Mouse (Mus musculus) hindbrain, embryonic 10.5 days (tissue): ENCODE data around the gene Myo18b. TPM values are rescaled to one million over a fixed set of nuclear protein-coding genes. Genes with fewer than 3 reads are reported as not detected.

ENCODE experiments used
- DNase-seq: peaks from one replicate; pipeline ENCODE4 v3.0.0-alpha.2; 2017; ENCODE audit warnings: low spot score
- H3K27ac ChIP-seq: fragments of 300-500 bp; sonication (generic); 2 replicates; pipeline ENCODE4 v1.5.1; 2016; ENCODE audit warnings: mild to moderate bottlenecking, moderate library complexity
- H3K27me3 ChIP-seq: fragments of 300-500 bp; sonication (generic); 2 replicates; pipeline ENCODE4 v1.6.1; 2016; ENCODE audit warnings: mild to moderate bottlenecking; ENCODE audit not compliant: poor library complexity, insufficient read depth, severe bottlenecking
- H3K36me3 ChIP-seq: fragments of 300-500 bp; sonication (generic); 2 replicates; pipeline ENCODE4 v1.6.1; 2016; ENCODE audit warnings: mild to moderate bottlenecking, moderate library complexity
- H3K4me1 ChIP-seq: fragments of 300-500 bp; sonication (generic); replicated peaks from 2 replicates; pipeline ENCODE4 v1.6.1; 2016; ENCODE audit warnings: mild to moderate bottlenecking
- H3K4me3 ChIP-seq: fragments of 300-500 bp; sonication (generic); 2 replicates; pipeline ENCODE4 v1.5.1; 2016; ENCODE audit warnings: mild to moderate bottlenecking, moderate library complexity
- H3K9me3 ChIP-seq: fragments of 300-500 bp; sonication (generic); 2 replicates; pipeline ENCODE4 v1.6.1; 2016; ENCODE audit warnings: mild to moderate bottlenecking, moderate library complexity
- WGBS: fragments of 180-500 bp; shearing (Covaris S2); methylation state at CpG from one replicate; pipeline ENCODE4 v1.1.7; 2016; 5-methylcytosine and 5-hydroxymethylcytosine counted together
- polyA plus RNA-seq: library from polyadenylated mRNA; unstranded; fragments of >200 nt; fragmentation: Nextera tagmentation; extraction: Ambion mirVana; gene quantifications from 2 replicates; pipeline ENCODE4 v1.2.1, GENCODE M21; 2016

The Myo18b gene
- polyA plus RNA-seq, 1 experiment from 2014 or later: 0.65 TPM

DNA sequence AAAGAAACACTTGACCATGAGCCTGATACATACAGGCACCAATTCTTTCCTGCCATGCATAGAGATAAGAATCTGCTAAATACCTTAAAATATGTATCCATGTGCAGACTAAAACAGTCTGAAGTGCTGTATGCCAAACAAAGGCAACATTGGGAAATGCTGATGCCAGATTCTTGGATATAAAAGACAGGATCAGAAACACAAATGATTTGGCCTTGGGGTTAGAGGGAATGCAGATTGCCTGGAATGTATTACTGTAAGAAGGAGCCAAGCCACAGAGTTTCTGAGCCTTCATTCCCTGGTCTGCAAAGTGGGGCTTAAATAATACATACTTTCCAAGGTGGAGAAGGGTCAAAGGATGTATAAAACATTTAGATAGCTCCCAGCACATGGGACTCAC lies 61.3 kb downstream of the Myo18b start:
- Histone ChIP-seq H3K4me1 (peaks cover 4% of the 10 kb centered on the region; the same call in 1 of the 2 replicates), H3K27me3 (peaks cover 7% of the 10 kb centered on the region; the same call in 1 of the 2 replicates), H3K4me3 (no peak overlapping the region), H3K36me3 (no peaks in the 10 kb centered on the region), H3K27ac (no peak overlapping the region), H3K9me3 (no peaks in the 10 kb centered on the region)
- DNase-seq: no peak

DNA sequence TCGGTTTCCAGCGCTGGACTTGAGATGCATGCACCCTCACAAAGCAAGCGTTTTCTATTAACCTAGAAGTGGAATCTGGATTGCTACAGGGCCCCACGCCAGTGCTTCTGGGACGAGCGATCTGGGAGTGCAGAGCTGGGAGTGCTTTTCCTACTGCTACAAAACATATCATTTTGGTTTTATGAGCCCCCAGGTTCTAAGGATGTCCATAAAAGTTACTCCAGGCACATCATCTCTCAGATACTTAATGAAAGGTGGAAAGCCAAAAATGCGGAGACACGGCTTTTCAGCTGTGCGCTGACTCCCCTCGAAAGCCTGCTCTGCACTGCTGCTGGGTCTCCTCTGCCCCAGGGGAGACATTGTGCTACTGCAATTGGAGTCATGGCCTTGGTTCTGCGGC lies 62.3 kb downstream of the Myo18b start:
- Histone ChIP-seq H3K4me3 (no peak overlapping the region), H3K27ac (no peak overlapping the region), H3K4me1 (peaks cover 11% of the 10 kb centered on the region), H3K9me3 (no peaks in the 10 kb centered on the region), H3K36me3 (no peaks in the 10 kb centered on the region), H3K27me3 (peaks cover 7% of the 10 kb centered on the region; the same call in 1 of the 2 replicates)
- 84% methylated on average over 11 of the region's 11 CpGs for whole genome bisulfite sequencing
- no peak for DNase-seq

DNA sequence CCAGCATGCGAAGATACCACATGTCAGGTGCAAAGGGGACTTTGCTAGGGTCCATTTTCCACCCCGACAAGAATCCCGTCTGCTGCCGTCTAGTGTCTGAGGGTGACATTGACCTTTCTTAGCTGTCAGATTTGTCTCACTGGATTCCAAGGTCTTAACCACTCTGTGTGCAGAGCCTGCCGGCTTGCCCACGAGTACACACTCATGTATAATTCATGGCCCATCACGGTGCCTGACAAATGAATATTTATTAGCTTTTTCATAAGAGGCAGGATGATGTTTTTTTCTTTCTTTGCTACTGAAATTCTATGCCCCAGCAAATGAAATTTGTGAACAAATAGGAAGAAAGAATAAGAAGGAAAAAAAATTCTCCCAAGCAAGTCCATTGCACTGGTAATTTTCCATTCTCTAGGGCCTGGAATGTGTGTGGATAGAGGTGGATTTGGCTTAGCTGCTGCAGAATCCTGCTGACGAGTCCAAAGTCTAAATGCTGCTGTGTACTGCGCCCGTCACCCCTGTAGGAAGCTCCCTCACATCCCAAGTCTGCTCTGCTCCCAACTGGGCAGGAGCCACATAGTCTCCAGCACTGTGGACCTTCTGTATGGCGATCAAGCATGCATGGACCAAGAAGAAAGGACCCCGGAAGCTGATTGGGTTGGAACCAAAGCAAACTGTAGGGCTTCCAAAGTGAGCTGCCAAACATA lies 70.9 kb downstream of the Myo18b start:
- Histone ChIP-seq H3K4me1 (peaks cover 31% of the 10 kb centered on the region), H3K27me3 (peaks cover 3% of the 10 kb centered on the region; the same call in 1 of the 2 replicates), H3K4me3 (no peak overlapping the region), H3K9me3 (no peaks in the 10 kb centered on the region), H3K27ac (peak overlapping the region; percentile 60), H3K36me3 (no peaks in the 10 kb centered on the region)
- DNase-seq: peak; percentile 44
- WGBS: 44% methylated on average over 12 of the region's 12 CpGs

DNA sequence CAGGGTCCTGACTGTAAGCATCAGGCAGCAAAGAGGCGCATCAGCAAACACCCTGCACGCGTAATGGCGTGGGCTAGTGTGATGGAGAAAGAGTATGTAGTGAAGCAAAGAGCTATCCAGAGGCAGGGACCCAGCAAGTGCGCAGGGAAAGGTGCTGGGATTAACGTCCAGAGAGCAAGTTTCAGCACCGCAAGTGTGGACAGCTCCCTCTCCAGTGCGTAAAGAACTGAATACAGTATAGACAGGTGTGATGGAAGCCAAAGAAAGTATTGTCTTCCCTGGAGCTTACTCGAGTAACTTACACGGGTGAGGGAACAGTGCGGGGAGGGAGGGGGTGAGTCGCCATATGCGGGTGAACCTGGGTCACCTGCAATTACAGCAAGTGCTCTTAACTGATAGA lies 71.8 kb downstream of the Myo18b start:
- Histone ChIP-seq H3K36me3 (no peaks in the 10 kb centered on the region), H3K27ac (no peak overlapping the region), H3K4me1 (peaks cover 32% of the 10 kb centered on the region), H3K4me3 (no peak overlapping the region), H3K27me3 (no peaks in the 10 kb centered on the region; the same call in 1 of the 2 replicates), H3K9me3 (no peaks in the 10 kb centered on the region)
- DNase-seq: peak; percentile 64
- 45% methylated on average over 13 of the region's 13 CpGs for WGBS

DNA sequence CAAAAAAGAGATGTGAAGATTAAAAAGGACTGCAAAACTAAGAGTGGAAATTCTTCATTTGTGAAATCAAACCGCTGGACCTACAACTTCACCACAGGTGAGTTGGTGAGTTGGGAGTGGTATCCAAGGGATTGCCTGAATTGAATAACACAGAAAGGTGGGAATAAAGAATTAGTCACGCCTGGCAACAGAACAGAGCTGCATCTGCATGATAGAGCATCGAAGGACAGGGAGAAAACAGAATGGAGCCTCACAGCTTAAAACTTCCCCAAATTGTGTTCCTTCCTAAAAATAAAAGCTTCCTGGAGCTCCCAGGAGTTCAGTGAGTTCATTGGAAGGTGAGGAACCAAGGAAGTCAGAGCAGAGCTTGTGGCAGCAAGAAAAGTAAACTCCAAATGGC lies 73.7 kb downstream of the Myo18b start:
- WGBS: 66% methylated on average over 3 of the region's 3 CpGs
- Histone ChIP-seq H3K36me3 (no peaks in the 10 kb centered on the region), H3K9me3 (no peaks in the 10 kb centered on the region), H3K4me1 (peaks cover 25% of the 10 kb centered on the region), H3K4me3 (no peak overlapping the region), H3K27ac (no peak overlapping the region), H3K27me3 (no peaks in the 10 kb centered on the region)
- DNase-seq: no peak

DNA sequence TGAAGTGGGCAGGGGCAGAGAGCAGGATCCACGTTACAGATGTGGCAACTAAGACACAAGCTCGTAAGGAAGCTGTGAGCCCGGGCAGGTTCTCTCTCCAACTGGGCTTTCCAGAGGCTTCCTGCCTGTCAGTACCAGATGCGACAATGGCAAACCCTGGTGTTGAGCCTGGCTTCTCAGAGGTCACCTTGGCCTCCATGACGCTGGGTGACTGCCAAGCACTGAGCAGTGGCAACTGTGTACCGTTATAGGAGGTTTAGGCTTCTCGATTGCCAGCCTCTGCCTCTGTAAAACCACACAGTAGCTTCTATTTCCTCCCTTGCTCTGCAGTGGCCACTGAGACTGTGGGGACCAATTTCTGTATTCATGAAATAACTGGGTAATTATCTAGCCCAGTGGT lies 81.1 kb downstream of the Myo18b start:
- H3K4me3 ChIP-seq: no peak overlapping the region
- H3K27ac ChIP-seq: no peak overlapping the region
- H3K27me3 ChIP-seq: no peaks in the 10 kb centered on the region
- H3K4me1 ChIP-seq: 0 out of 2 replicates have a peak, but pooled peaks cover 4% of the 10 kb centered on the region
- no peak for DNase-seq
- 89% methylated on average over 7 of the region's 7 CpGs for whole genome bisulfite sequencing
- H3K9me3 ChIP-seq: no peaks in the 10 kb centered on the region
- H3K36me3 ChIP-seq: no peaks in the 10 kb centered on the region

DNA sequence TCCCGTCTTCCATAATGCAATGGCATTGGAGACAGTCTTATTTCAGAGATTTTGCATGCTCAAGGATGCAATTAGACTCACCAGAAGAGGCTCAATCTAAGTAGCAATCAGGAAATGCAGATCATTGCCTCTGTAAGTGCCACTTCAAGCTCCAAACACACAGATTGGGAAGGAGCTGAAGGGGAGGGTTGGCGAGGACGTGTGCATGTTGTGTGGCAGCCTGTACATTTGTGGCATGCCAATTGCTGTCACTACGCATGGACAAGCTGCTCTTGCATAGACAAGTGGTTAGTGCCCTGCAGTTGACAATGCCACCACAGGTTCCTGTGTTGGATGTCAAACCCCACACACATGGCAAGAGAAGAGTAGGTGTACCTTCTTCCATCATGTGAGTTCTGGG lies 88.5 kb downstream of the Myo18b start:
- H3K27me3 ChIP-seq: no peaks in the 10 kb centered on the region
- DNase-seq: no peak
- H3K4me3 ChIP-seq: no peak overlapping the region
- H3K4me1 ChIP-seq: peaks cover 12% of the 10 kb centered on the region; the same call in 1 of the 2 replicates
- H3K9me3 ChIP-seq: no peaks in the 10 kb centered on the region
- no peaks in the 10 kb centered on the region for H3K36me3 ChIP-seq
- no peak overlapping the region for H3K27ac ChIP-seq
- WGBS: 91% methylated on average over 4 of the region's 4 CpGs

DNA sequence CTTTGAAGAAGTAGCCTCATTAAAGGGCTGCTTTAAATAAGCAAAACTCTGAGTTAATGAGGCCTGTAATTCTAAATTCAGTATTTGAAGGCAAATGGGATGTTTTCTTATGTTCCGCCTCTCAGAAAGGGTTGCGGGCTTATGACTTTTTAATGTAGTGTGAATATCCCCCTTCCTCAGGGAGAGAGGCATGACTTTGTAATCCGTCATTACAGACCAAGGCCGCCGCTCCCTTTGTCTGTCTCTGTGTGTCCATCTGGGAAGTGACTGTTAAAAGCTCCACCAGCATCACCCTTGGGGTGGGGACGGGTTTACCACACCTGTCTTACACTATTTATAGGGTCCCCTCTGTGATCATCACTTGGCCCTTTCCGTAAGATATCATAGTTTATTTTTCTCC lies 100.1 kb downstream of the Myo18b start:
- Histone ChIP-seq H3K9me3 (no peaks in the 10 kb centered on the region), H3K4me3 (no peak overlapping the region), H3K36me3 (no peaks in the 10 kb centered on the region), H3K27ac (peak overlapping the region; percentile 40; the same call in 1 of the 2 replicates), H3K27me3 (no peaks in the 10 kb centered on the region; the same call in 1 of the 2 replicates), H3K4me1 (peaks cover 14% of the 10 kb centered on the region)
- 72% methylated on average over 7 of the region's 7 CpGs for WGBS
- no peak for DNase-seq

DNA sequence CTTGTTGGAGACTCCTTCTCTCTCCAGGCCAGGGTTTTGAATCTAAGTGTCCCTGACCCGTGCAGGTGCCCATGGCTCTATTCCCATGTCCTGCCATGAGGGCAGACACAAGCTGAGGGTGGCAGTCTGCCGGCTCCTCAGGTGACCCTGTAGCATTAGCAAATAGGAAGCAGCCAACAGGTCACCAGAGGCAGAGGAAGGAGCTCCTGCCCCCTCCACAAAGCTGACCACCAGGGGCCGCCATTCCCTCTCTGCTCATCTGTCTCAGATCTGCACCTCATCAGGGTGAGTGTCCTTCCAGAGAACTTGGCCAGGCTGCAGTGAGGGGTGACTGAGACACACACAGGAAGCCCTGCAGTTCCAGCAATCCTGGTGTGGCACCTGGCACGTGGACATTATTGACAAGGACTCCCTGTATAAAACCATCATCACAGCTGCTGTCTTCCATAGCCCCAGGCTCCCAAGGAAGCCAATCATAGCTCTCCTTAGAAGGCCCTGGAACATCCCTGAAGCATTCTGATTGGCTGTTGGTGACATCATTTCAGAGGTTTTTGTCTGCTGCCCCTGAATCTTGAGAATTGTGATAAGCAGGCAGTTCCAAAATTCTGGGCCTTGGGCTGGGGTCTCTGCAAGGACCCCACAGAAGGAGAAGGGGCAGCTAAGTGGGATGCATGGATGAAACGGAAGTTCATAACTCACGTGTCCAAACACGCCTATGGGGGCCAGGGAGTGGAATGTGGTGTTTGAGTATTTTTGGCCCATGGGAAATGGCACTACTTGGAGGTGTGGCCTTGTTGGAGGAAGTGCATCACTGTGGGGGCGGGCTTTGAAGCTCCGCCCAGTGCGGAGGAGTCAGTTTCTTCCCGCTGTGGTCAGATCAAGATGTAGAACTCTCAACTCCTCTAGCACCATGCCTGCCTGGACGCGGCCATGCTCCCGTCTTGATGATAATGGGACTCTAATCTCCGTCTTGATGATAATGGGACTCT lies 104.1 kb downstream of the Myo18b start:
- Histone ChIP-seq H3K4me3 (no peak overlapping the region), H3K4me1 (peaks cover 14% of the 10 kb centered on the region), H3K9me3 (no peaks in the 10 kb centered on the region), H3K27me3 (peaks cover 5% of the 10 kb centered on the region; the same call in 1 of the 2 replicates), H3K36me3 (no peaks in the 10 kb centered on the region), H3K27ac (no peak overlapping the region)
- 78% methylated on average over 15 of the region's 15 CpGs for WGBS
- DNase-seq: peak; percentile 20

DNA sequence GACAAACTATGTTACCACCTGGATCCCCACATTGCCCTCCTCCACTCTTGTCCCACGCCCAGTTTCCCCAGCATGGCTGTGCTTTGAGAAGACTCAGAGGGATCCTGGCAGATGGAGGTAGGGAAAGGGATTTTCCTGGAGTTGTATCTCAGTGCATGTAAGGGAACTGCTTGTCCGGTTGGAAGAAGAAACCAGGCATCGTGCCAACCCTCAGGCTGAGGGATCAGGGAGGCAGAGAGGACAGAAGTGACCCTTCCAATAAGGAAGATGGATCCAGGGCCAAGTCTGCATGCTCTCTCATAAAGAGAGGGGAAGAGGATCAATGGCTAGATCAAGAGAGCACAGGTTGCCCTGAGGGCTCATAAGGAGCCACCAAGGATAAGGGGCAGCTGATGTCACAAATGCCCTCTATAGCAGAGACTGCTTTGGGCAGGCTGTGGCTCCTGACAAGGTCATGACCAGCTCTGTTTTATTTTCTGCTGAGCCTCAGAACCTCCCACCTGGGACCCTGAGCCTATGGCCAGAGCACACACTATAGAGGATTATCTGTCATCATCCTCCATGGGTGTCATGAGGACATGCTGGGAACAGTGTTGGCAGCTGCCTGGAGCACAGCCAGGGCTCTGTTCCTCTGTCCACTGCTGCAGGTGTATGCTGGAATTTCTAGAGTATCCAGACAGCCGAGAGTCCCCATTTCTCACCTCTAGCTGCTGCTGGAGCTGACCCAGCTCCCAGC lies 105.6 kb downstream of the Myo18b start:
- no peaks in the 10 kb centered on the region for H3K36me3 ChIP-seq
- 81% methylated on average over 4 of the region's 4 CpGs for WGBS
- no peak overlapping the region for H3K4me3 ChIP-seq
- H3K4me1 ChIP-seq: peaks cover 4% of the 10 kb centered on the region
- no peaks in the 10 kb centered on the region for H3K9me3 ChIP-seq
- peaks cover 5% of the 10 kb centered on the region; the same call in 1 of the 2 replicates for H3K27me3 ChIP-seq
- H3K27ac ChIP-seq: no peak overlapping the region
- no peak for DNase-seq

DNA sequence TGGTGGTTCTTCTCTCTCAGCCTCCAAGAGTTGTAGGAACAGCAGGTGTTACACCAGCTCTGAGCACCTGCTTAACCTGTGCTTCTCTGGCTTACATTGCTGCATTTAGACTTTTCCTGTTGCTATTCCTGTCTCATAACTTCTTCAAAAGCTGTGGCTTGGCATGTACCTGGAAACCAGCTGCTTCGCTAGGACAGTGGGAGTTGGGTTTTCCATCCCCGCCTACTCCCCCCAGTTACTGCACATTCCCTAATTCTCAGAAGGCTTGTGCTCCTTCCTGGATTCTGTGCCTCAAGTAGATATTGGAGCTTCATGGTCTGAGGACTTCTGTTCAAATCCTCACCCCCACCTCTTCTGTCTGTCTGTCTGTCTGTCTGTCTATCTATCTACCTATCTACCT lies 107.7 kb downstream of the Myo18b start:
- peaks cover 5% of the 10 kb centered on the region; the same call in 1 of the 2 replicates for H3K27me3 ChIP-seq
- no peak for DNase-seq
- 89% methylated on average over 2 of the region's 2 CpGs for WGBS

DNA sequence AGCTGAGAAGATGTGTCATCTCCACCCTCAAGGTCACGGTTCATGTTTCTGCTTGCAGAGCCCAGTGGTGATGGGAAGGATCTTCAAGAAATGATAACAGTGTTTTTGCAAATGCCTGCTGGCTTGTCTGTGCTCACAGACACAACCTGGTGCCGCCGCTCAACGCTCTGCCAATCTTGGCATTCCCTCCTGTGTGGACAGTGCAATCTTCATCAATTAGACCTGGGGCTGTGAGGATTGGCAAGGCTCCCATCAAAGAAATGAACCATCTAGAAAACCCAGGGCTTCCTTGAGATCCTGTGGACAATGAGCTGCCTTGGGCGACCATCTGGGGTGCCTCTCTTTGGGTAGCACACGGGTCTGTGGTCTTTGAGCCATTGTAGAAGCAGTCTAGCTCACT lies 109.4 kb downstream of the Myo18b start:
- H3K9me3 ChIP-seq: no peaks in the 10 kb centered on the region
- no peak for DNase-seq
- H3K4me3 ChIP-seq: no peak overlapping the region
- 89% methylated on average over 6 of the region's 6 CpGs for WGBS
- H3K27ac ChIP-seq: no peak overlapping the region
- H3K36me3 ChIP-seq: no peaks in the 10 kb centered on the region
- H3K4me1 ChIP-seq: no peaks in the 10 kb centered on the region
- H3K27me3 ChIP-seq: peaks cover 5% of the 10 kb centered on the region; the same call in 1 of the 2 replicates

More for the DNA sequence above, 107.7 kb downstream of the Myo18b start:
- Histone ChIP-seq H3K9me3 (no peaks in the 10 kb centered on the region), H3K4me3 (no peak overlapping the region), H3K27ac (no peak overlapping the region), H3K36me3 (no peaks in the 10 kb centered on the region), H3K4me1 (no peaks in the 10 kb centered on the region)
